Mouse (Mus musculus) heart, adult 2 months (tissue): ENCODE results near the gene Rasgef1b. TPM values are rescaled to one million over a fixed set of nuclear protein-coding genes. Genes with fewer than 3 reads are reported as not detected.
A peak's percentile ranks its signal among the peaks of the same experiment; 100 is the strongest.

Experiments
- DNase-seq, 2 experiments: peaks; one replicate each; pipeline ENCODE4 v3.0.0; 2021
- H3K27ac ChIP-seq: fragments of 200-600 bp; 2 replicates; pipeline ENCODE4 v1.8.1; 2022
- H3K27me3 ChIP-seq: fragments of 200-500 bp; 2 replicates; pipeline ENCODE4 v1.6.1; 2012; ENCODE audit warnings: mild to moderate bottlenecking, low read length, inconsistent platforms, mixed read lengths; ENCODE audit not compliant: control insufficient read depth, insufficient read depth
- H3K36me3 ChIP-seq: fragments of 200-500 bp; 2 replicates; pipeline ENCODE4 v1.6.1; 2012; ENCODE audit warnings: low read length, inconsistent platforms; ENCODE audit not compliant: control insufficient read depth, insufficient read depth
- H3K4me1 ChIP-seq: fragments of 200-500 bp; 2 replicates; pipeline ENCODE4 v1.6.1; 2011; ENCODE audit warnings: low read length; ENCODE audit not compliant: control insufficient read depth, insufficient read depth
- H3K4me3 ChIP-seq: fragments of 200-600 bp; 2 replicates; pipeline ENCODE4 v1.8.1; 2022
- H3K79me2 ChIP-seq: fragments of 200-500 bp; replicated peaks from 2 replicates; pipeline ENCODE4 v1.6.1; 2012; ENCODE audit warnings: mild to moderate bottlenecking, inconsistent platforms, low read length, moderate library complexity, mixed read lengths; ENCODE audit not compliant: control insufficient read depth, insufficient read depth
- H3K9ac ChIP-seq: fragments of 200-500 bp; 2 replicates; pipeline ENCODE4 v1.6.1; 2012; ENCODE audit warnings: low read depth, mild to moderate bottlenecking, control low read depth, inconsistent platforms, low read length, mixed read lengths
- CTCF ChIP-seq: fragments of 200-600 bp; IDR thresholded peaks from 2 replicates; pipeline ENCODE4 v1.8.1; 2022; ENCODE audit warnings: antibody characterized with exemption, mild to moderate bottlenecking, moderate library complexity
- EP300 ChIP-seq: fragments of 200-500 bp; IDR thresholded peaks from 2 replicates; pipeline ENCODE4 v1.6.1; 2011; ENCODE audit warnings: low read depth, low read length, control low read depth; ENCODE audit not compliant: insufficient read depth
- POLR2A ChIP-seq: fragments of 200-500 bp; IDR thresholded peaks from 2 replicates; pipeline ENCODE4 v1.6.1; 2011; ENCODE audit warnings: mild to moderate bottlenecking, low read depth, low read length, control low read depth; ENCODE audit not compliant: insufficient read depth
- whole genome bisulfite sequencing: fragments of 180-500 bp; shearing (Covaris S2); methylation state at CpG from one replicate; pipeline ENCODE4 v1.1.7; 2018; 5-methylcytosine and 5-hydroxymethylcytosine counted together
- intact Hi-C: fragments of 180-260 bp; cut with DNase I; formaldehyde crosslinking; loops from one replicate; pipeline ENCODE4 v1.15.1; 2025
- long read RNA-seq: library from polyadenylated mRNA; stranded (forward); transcript quantifications from one replicate; pipeline ENCODE4 v2.0.0, GENCODE M21; 2021
- polyA plus RNA-seq: library from polyadenylated mRNA; depleted of rRNA; stranded (reverse); fragments of >200 nt; gene quantifications from 2 replicates; pipeline ENCODE4 v1.2.3, GENCODE M21; 2012; rRNA removed
- total RNA-seq, 2 experiments: library from RNA; stranded (reverse); gene quantifications; 2 replicates each; pipeline ENCODE4 v1.2.3; 2021

The Rasgef1b gene
- total RNA-seq (10 to 100 TPM in 1 of 2 experiments, 1 to 10 TPM in 1; 9.3 to 17.7 TPM), polyA plus RNA-seq (4.3 and 5.7 TPM in 2 replicates)
- long read RNA-seq, transcript Rasgef1b-209 (14 exons, 2,987 nt): major isoform, 5 of 13 reads
- long read RNA-seq, partial matches to known transcripts: 0 of 13 reads
- long read RNA-seq, other reads (novel, unspliced or antisense): 5 of 13 reads

GRCm38 (mm10) chr5:99728649-99729212, at the start of gene Rasgef1b:
Gene Rasgef1b, minus strand, starts transcription at chr5:99729065.
- peaks cover 5% of the 10 kb centered on the region for H3K4me1 ChIP-seq
- H3K27me3 ChIP-seq: peaks cover 5% of the 10 kb centered on the region
- TF ChIP-seq POLR2A (no peak), EP300 (no peak), CTCF (no peak)
- H3K36me3 ChIP-seq: no peaks in the 10 kb centered on the region
- H3K4me3 ChIP-seq: peak within 1 kb of the TSS; percentile 64
- DNase-seq: peak; percentile 77 to 80
- intact Hi-C loops: no loop called here
- no peak within 1 kb of the TSS for H3K27ac ChIP-seq
- peak within 1 kb of the TSS; percentile 77 for H3K9ac ChIP-seq
- WGBS: under 1% methylated on average over 50 of the region's 53 CpGs
- no peaks in the 10 kb centered on the region for H3K79me2 ChIP-seq

GRCm38 (mm10) chr5:99775342-99775741, 46.5 kb upstream of the Rasgef1b start:
- Histone ChIP-seq H3K9ac (no peak overlapping the region), H3K27ac (no peak overlapping the region), H3K79me2 (no peaks in the 10 kb centered on the region), H3K36me3 (no peaks in the 10 kb centered on the region), H3K4me1 (no peaks in the 10 kb centered on the region), H3K27me3 (no peaks in the 10 kb centered on the region), H3K4me3 (no peak overlapping the region)
- TF ChIP-seq POLR2A (no peak), CTCF (no peak), EP300 (no peak)
- WGBS: 61% methylated on average over 16 of the region's 16 CpGs
- intact Hi-C loops: no loop called here
- no peak for DNase-seq

GRCm38 (mm10) chr5:99773265-99773664, 44.4 kb upstream of the Rasgef1b start:
- no peak for TF ChIP-seq EP300
- TF ChIP-seq POLR2A: no peak
- no peak for TF ChIP-seq CTCF
- Histone ChIP-seq H3K79me2 (no peaks in the 10 kb centered on the region), H3K4me3 (no peak overlapping the region), H3K36me3 (no peaks in the 10 kb centered on the region), H3K9ac (no peak overlapping the region), H3K27ac (no peak overlapping the region), H3K4me1 (no peaks in the 10 kb centered on the region), H3K27me3 (no peaks in the 10 kb centered on the region)
- 79% methylated on average over 9 of the region's 9 CpGs for WGBS
- DNase-seq: no peak
- intact Hi-C loops: no loop called here

GRCm38 (mm10) chr5:99764246-99764645, 35.4 kb upstream of the Rasgef1b start:
- no peaks in the 10 kb centered on the region for H3K79me2 ChIP-seq
- TF ChIP-seq POLR2A (no peak), EP300 (no peak), CTCF (no peak)
- no peak for DNase-seq
- no peak overlapping the region for H3K27ac ChIP-seq
- H3K4me3 ChIP-seq: no peak overlapping the region
- no peaks in the 10 kb centered on the region for H3K4me1 ChIP-seq
- intact Hi-C loops: no loop called here
- no peaks in the 10 kb centered on the region for H3K27me3 ChIP-seq
- no peak overlapping the region for H3K9ac ChIP-seq
- WGBS: 69% methylated on average over 3 of the region's 3 CpGs
- H3K36me3 ChIP-seq: no peaks in the 10 kb centered on the region

- no peaks in the 10 kb centered on the region for H3K79me2 ChIP-seq
- H3K27ac ChIP-seq: no peak overlapping the region
- intact Hi-C loops: no loop called here
- H3K4me3 ChIP-seq: no peak overlapping the region
- no peak for TF ChIP-seq CTCF
- TF ChIP-seq EP300: no peak
- no peak for TF ChIP-seq POLR2A
- no peaks in the 10 kb centered on the region for H3K36me3 ChIP-seq
- no peak overlapping the region for H3K9ac ChIP-seq
- no peaks in the 10 kb centered on the region for H3K27me3 ChIP-seq
- H3K4me1 ChIP-seq: no peaks in the 10 kb centered on the region
- 76% methylated on average over 5 of the region's 5 CpGs for WGBS
- DNase-seq: no peak
These were observed 30.0 kb upstream of the Rasgef1b start for GRCm38 (mm10) chr5:99758859-99759258.

- no peaks in the 10 kb centered on the region for H3K4me1 ChIP-seq
- H3K27me3 ChIP-seq: no peaks in the 10 kb centered on the region
- H3K9ac ChIP-seq: no peak overlapping the region
- no peaks in the 10 kb centered on the region for H3K79me2 ChIP-seq
- 70% methylated on average over 12 of the region's 12 CpGs for WGBS
- TF ChIP-seq POLR2A (no peak), CTCF (no peak), EP300 (no peak)
- H3K36me3 ChIP-seq: no peaks in the 10 kb centered on the region
- intact Hi-C loops: no loop called here
- no peak overlapping the region for H3K4me3 ChIP-seq
- H3K27ac ChIP-seq: no peak overlapping the region
- no peak for DNase-seq
These were observed 25.0 kb upstream of the Rasgef1b start for GRCm38 (mm10) chr5:99753843-99754242.
